Mouse (Mus musculus) thymus, postnatal 10 days (tissue): ENCODE results near the gene Cd47.

ENCODE experiments used
- DNase-seq, 2 experiments: peaks; one replicate each; pipeline ENCODE4 v3.0.0; 2021; ENCODE audit warnings: low spot score in 2 of 2

Gene Cd47

DNA sequence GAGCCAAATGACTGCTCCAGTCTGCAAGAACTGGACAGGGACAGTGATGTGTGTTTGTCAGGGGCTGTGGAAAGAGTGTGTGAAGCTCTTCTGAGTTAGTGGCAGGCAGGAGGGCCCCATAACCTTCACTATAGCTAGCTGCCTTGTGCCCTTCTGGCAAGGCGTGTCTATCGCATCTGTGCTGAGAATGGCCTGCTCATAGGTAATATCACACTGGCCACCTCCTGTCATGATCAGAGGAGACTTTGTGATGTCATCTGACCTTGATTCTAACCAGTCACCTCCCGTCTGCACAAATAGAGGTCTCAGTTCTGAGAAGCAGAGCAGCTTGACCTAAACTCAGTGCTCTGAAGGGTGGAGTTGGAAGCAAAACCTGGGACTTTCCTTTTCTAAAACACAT, 148.0 kb downstream of the Cd47 start:
- no peak for DNase-seq

GRCm38 (mm10) chr16:49949261-49949660, 148.9 kb downstream of the Cd47 start:
- DNase-seq: no peak

DNA sequence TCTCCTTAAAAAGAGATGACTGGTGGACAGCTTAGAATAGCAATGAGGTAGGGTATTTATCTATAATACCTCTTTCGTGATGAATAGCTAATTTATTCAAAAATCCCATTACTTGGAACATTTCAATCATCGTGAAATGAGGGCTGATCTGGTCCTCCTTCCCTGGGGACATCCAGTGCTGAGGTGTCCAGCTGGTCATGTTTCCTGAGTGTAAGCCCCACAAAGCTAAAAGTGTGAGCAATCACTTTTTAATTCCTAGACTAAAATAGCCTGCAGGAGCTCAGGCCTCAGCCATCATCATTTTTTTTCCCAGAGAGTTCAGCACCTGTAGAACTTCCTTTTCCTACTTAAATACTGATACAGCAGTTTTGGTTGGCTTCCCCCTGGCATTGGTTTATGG, 150.0 kb downstream of the Cd47 start:
- no peak for DNase-seq

DNA sequence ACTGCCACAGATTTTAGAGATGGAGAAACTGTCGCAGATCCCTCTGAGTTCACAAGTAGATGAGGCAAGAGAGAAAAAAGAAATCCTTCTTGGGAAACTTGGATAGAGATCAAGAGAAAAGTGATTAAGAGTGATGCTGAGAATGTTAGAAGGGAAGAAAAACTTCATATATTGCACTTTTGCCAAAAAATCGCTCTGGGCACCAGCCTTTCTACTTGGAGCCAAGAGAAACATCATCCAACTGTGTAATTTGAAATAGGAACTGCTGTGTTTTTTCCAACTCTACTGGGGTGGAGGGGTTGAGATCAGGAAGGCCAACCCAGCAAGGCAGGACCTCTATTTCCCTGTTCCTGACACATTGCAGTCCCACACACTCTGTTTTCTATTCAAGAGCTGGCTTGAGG, 151.0 kb downstream of the Cd47 start:
- DNase-seq: no peak

- DNase-seq: no peak
Observed at GRCm38 (mm10) chr16:49951925-49952523, 151.7 kb downstream of the Cd47 start.

DNA sequence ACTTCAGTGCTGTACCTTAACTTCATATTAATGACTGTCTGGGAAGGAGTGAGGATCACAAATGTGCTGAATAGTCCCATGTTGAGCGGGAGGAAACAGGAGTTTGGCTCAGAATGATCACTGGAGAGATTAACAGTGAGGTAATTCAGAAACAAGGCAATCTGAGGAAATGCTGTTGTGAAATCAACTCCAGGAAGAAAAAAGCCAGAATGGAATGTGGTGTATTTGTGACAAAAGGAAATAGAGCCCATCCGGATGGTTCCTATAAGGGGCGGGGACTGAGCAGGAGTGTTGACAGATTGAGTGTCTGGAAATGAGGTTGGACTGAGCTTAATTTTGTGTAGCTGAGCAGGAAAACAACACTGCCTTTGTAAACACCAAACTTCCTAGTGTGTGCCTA, 153.5 kb downstream of the Cd47 start:
- no peak for DNase-seq

DNA sequence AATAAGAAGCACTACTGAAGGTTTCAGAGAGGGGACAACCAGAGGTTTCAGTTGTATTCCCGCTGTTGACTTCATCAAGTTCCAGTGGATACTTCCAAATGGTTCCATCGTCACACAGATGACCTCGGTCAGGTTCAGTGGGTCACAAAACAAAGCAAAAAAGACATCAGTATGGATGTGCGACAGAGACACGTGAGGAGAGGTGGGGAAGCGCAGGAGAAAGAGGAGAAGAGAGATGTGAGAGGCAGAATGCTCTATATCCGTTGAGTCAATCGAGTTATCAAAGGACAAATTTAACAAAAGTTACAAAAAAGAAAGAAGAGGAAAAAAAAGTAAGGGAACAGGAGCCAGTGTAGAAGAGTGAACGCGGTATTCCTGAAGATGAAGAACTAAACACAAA, 154.6 kb downstream of the Cd47 start:
- DNase-seq: no peak

DNA sequence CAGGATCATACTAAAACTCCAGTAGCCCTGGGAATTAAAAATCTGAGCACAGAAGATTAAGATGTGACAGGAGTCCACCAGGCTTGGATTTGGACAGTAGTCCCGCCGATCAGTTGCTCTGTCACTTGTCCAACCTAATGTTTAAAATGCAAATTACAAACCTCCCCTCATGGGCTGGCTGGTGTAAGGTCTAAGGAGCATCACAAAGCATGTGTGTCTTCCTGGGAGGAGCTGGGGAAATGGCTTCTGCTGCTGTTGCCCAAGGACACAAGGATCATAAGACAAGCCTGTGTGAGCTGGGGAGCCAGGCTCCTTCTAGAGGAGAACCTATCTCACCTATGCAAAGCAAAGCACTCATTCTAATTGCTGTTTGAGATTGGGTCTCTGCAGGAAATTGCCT, 155.0 kb downstream of the Cd47 start:
- no peak for DNase-seq

- DNase-seq: no peak
Observed at GRCm38 (mm10) chr16:49955952-49956351, 155.6 kb downstream of the Cd47 start.

- DNase-seq: no peak
Observed at GRCm38 (mm10) chr16:49956531-49957302, 156.4 kb downstream of the Cd47 start.

GRCm38 (mm10) chr16:49958900-49959436, 158.6 kb downstream of the Cd47 start:
- no peak for DNase-seq

- DNase-seq: no peak
Observed at GRCm38 (mm10) chr16:49962305-49962704, 162.0 kb downstream of the Cd47 start.

- DNase-seq: no peak
Observed at GRCm38 (mm10) chr16:49964321-49964986, 164.1 kb downstream of the Cd47 start.
